Mouse (Mus musculus) hindbrain, embryonic 13.5 days (tissue): ENCODE measurements at regions not wholly inside any gene's neighbourhood (a gene's known extent, or its start where the extent isn't known, plus 50 kb on each side); places are given as distances from the start of the nearest gene placed in this dataset.

Experiments
- ATAC-seq: fragments of 200-750 bp; cut with Nextera tagmentation; 2 replicates; pipeline ENCODE4 v1.8.0; 2017; ENCODE audit warnings: moderate TSS enrichment; ENCODE audit not compliant: low FRiP score
- H3K27ac ChIP-seq: fragments of 300-500 bp; sonication (generic); 2 replicates; pipeline ENCODE4 v1.5.1; 2015; ENCODE audit warnings: inconsistent platforms, mild to moderate bottlenecking, moderate library complexity
- H3K27me3 ChIP-seq: fragments of 300-500 bp; sonication (generic); 2 replicates; pipeline ENCODE4 v1.6.1; 2015; ENCODE audit warnings: mild to moderate bottlenecking, inconsistent platforms
- H3K36me3 ChIP-seq: fragments of 300-500 bp; sonication (generic); 2 replicates; pipeline ENCODE4 v1.6.1; 2015; ENCODE audit warnings: mild to moderate bottlenecking, inconsistent platforms
- H3K4me1 ChIP-seq: fragments of 300-500 bp; sonication (generic); replicated peaks from 2 replicates; pipeline ENCODE4 v1.6.1; 2015; ENCODE audit warnings: inconsistent platforms
- H3K4me2 ChIP-seq: fragments of 300-500 bp; sonication (generic); 2 replicates; pipeline ENCODE4 v1.6.1; 2015; ENCODE audit warnings: inconsistent platforms, mild to moderate bottlenecking, moderate library complexity
- H3K4me3 ChIP-seq: fragments of 300-500 bp; sonication (generic); 2 replicates; pipeline ENCODE4 v1.5.1; 2015; ENCODE audit warnings: mild to moderate bottlenecking, inconsistent platforms
- H3K9ac ChIP-seq: fragments of 300-500 bp; sonication (generic); 2 replicates; pipeline ENCODE4 v1.6.1; 2015; ENCODE audit warnings: mild to moderate bottlenecking, inconsistent platforms
- H3K9me3 ChIP-seq: fragments of 300-500 bp; sonication (generic); 2 replicates; pipeline ENCODE4 v1.6.1; 2016; ENCODE audit warnings: inconsistent platforms
- WGBS: fragments of 180-500 bp; shearing (Covaris S2); methylation state at CpG from one replicate; pipeline ENCODE4 v1.1.7; 2015; 5-methylcytosine and 5-hydroxymethylcytosine counted together

- Histone ChIP-seq H3K4me1 (no peaks in the 10 kb centered on the region), H3K27me3 (no peaks in the 10 kb centered on the region), H3K27ac (no peak overlapping the region), H3K36me3 (no peaks in the 10 kb centered on the region), H3K4me2 (no peak overlapping the region), H3K4me3 (no peak overlapping the region), H3K9me3 (no peaks in the 10 kb centered on the region), H3K9ac (no peak overlapping the region)
- 38% methylated on average over 6 of the region's 6 CpGs for WGBS
- ATAC-seq: no peak
Measured at GRCm38 (mm10) chr16:75104894-75105293, 481.0 kb downstream of the Lipi start.

DNA sequence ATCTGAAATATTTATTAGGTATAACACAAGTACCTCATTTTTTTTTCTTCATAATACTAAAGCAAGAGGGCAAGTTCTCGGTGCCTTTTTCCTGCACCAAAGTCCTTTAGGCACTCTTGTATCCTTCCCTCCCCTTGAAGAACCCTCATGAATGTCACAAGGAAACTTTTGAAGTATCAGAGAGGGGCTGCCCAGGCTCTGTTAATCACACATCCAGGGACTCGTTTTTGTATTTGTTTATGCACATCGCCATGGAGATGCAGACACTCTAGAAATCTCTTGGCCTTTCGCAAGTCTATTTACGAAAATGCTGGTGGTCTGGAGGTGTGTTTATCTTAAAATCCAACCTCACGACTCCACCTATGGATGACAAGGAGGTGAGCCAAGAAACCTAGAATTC lies 492.7 kb downstream of the Lipi start:
- Histone ChIP-seq H3K27ac (no peak overlapping the region), H3K9ac (peak overlapping the region; percentile 55; the same call in 1 of the 2 replicates), H3K27me3 (no peaks in the 10 kb centered on the region), H3K4me3 (peak overlapping the region; percentile 33), H3K9me3 (no peaks in the 10 kb centered on the region), H3K36me3 (no peaks in the 10 kb centered on the region), H3K4me1 (peaks cover 16% of the 10 kb centered on the region), H3K4me2 (peak overlapping the region; percentile 54)
- WGBS: 30% methylated on average over 6 of the region's 6 CpGs
- no peak for ATAC-seq

DNA sequence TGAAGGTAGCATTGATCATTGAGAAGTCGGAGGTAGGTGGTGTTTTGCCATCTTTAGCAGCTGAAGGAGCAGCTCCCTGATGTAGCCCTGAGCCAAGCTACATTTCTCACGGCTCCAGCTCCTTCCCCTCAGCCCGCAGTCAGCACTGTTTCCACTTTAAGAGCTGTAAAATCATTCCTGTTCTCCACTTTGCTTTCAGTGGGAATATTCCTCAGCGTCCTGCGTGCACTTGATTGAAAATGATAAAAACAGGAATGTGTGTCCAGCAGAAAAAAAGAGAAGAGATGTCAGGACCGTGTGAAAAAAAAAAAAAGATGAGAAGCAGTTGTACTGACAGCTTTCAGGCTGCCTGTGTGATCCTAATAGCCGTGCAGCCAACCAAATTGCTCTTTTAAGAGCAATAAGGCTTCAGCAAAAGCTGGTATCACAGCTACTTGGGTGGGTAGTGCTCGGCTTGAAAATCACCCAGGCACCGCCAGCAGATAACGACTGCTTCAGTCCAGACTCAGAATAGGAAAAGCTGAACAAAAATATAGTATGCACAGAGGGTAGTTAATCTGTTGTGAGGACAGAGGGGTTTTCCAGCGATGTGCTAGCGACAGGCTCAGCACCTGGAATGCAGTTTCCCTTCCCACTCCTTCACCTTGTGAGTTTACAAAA lies 493.3 kb downstream of the Lipi start:
- peaks cover 16% of the 10 kb centered on the region for H3K4me1 ChIP-seq
- H3K27ac ChIP-seq: peak overlapping the region; percentile 18; the same call in 1 of the 2 replicates
- ATAC-seq: peak; percentile 61; the same call in 1 of the 2 replicates
- peak overlapping the region; percentile 55 for H3K9ac ChIP-seq
- peak overlapping the region; percentile 33 for H3K4me3 ChIP-seq
- peak overlapping the region; percentile 54 for H3K4me2 ChIP-seq
- no peaks in the 10 kb centered on the region for H3K36me3 ChIP-seq
- WGBS: 15% methylated on average over 12 of the region's 12 CpGs
- no peaks in the 10 kb centered on the region for H3K9me3 ChIP-seq
- no peaks in the 10 kb centered on the region for H3K27me3 ChIP-seq

GRCm38 (mm10) chr16:75091931-75092330 lies 493.9 kb downstream of the Lipi start:
- peak overlapping the region; percentile 55 for H3K9ac ChIP-seq
- no peaks in the 10 kb centered on the region for H3K36me3 ChIP-seq
- peak overlapping the region; percentile 54 for H3K4me2 ChIP-seq
- peaks cover 16% of the 10 kb centered on the region for H3K4me1 ChIP-seq
- 55% methylated on average over 2 of the region's 2 CpGs for WGBS
- H3K27me3 ChIP-seq: no peaks in the 10 kb centered on the region
- peak overlapping the region; percentile 20; the same call in 1 of the 2 replicates for H3K27ac ChIP-seq
- no peaks in the 10 kb centered on the region for H3K9me3 ChIP-seq
- ATAC-seq: no peak
- H3K4me3 ChIP-seq: peak overlapping the region; percentile 33

DNA sequence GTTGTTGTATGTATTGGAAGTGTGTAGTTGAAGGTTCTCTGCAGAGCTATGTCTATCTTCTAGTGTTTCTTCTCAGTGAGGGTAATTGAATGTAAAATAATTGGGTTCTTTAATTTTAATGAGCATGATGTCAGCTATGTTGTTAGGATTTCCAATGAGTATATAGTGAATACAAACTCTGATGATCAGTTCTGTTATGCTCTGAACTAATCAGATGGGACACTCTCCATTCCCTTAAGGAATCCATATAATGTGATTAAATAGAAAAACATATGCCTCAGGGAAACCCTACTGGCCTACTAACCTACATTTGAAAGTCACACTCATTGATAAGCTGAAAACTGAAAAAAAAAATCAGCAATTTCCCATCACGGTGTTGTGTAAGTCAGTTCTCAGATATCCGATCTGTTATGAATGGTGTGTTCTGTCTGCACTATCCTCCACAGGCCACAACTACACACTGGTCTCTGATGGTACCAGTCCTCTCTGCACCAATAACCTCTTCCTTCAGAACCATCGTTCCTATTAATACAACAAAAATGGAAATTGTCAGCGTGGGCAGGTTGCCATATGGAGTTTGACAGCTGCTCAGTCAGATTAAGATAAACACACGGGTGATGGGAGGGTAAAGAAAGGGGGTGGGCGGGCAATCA lies 496.4 kb downstream of the Lipi start:
- H3K27ac ChIP-seq: no peak overlapping the region
- no peaks in the 10 kb centered on the region for H3K36me3 ChIP-seq
- WGBS: 63% methylated on average over 6 of the region's 6 CpGs
- no peak overlapping the region for H3K4me3 ChIP-seq
- no peaks in the 10 kb centered on the region for H3K27me3 ChIP-seq
- ATAC-seq: no peak
- H3K4me1 ChIP-seq: peaks cover 16% of the 10 kb centered on the region
- H3K9me3 ChIP-seq: no peaks in the 10 kb centered on the region
- no peak overlapping the region for H3K4me2 ChIP-seq
- no peak overlapping the region for H3K9ac ChIP-seq

- ATAC-seq: no peak
- no peak overlapping the region for H3K27ac ChIP-seq
- H3K36me3 ChIP-seq: no peaks in the 10 kb centered on the region
- no peaks in the 10 kb centered on the region for H3K27me3 ChIP-seq
- no peak overlapping the region for H3K4me2 ChIP-seq
- peaks cover 16% of the 10 kb centered on the region for H3K4me1 ChIP-seq
- H3K4me3 ChIP-seq: no peak overlapping the region
- no peaks in the 10 kb centered on the region for H3K9me3 ChIP-seq
- WGBS: 75% methylated on average over 5 of the region's 5 CpGs
- no peak overlapping the region for H3K9ac ChIP-seq
Measured at GRCm38 (mm10) chr16:75088701-75089100, 497.2 kb downstream of the Lipi start.

DNA sequence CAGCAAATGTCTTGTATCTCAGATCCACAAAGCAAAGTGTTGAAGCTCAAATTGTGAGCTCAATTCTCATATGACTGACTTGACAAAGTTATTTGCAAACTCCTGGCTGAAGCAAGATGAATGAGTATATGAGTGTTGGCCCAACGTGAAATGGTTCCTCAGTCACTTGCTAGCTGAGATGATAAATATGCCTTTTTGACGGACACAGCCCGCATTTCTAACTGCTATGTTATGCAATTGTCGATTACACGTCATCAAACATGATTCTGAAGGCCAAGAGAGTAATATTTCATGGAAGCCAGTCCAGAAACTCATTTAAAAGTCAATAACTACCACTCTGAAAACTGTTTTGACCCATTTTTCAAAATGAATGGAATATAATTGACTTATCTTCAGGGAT lies 520.6 kb downstream of the Lipi start:
- WGBS: 78% methylated on average over 5 of the region's 5 CpGs
- no peak for ATAC-seq
- H3K4me2 ChIP-seq: no peak overlapping the region
- H3K4me3 ChIP-seq: no peak overlapping the region
- no peaks in the 10 kb centered on the region for H3K27me3 ChIP-seq
- H3K36me3 ChIP-seq: no peaks in the 10 kb centered on the region
- no peak overlapping the region for H3K27ac ChIP-seq
- H3K4me1 ChIP-seq: no peaks in the 10 kb centered on the region
- H3K9me3 ChIP-seq: no peaks in the 10 kb centered on the region
- no peak overlapping the region for H3K9ac ChIP-seq

DNA sequence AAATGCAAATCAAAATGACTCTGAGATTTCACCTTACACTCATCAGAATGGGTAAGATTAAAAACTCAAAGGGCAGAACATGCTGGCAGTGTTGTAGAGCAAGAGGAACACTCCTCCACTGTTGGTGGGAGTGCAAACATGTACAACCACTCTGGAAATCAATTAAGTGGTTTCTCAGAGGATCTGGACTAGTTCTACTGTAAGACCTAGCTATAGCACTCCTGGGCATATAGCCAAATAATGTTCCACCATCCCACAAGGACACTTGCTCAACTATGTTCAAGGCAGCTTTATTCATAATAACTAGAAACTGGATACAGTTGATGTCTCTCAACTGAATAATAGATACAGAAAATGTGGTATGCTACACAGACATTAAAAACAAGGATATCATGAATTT lies 532.9 kb downstream of the Lipi start:
- no peak overlapping the region for H3K9ac ChIP-seq
- no peaks in the 10 kb centered on the region for H3K4me1 ChIP-seq
- no peaks in the 10 kb centered on the region for H3K36me3 ChIP-seq
- no peak overlapping the region for H3K4me2 ChIP-seq
- no peaks in the 10 kb centered on the region for H3K9me3 ChIP-seq
- H3K4me3 ChIP-seq: no peak overlapping the region
- H3K27me3 ChIP-seq: no peaks in the 10 kb centered on the region
- H3K27ac ChIP-seq: no peak overlapping the region
- ATAC-seq: no peak

DNA sequence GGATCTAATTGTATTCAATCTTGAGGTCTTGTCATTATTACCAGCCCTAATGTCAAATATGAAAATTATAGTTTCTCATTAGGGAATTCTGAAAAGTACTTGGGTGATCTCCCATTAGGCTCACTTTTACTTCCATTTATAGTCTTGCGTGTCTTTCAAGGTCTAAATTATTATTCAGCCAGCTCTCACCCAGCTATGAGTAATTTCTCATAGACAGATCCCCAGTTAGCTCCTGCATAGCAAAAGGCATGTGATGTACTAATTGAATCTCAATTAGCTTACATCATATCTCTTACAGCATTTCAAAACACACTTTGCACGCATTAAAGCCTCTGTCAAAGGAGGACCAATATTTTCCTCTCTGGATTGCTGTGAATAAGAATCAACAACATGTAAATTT lies 539.9 kb downstream of the Lipi start:
- no peaks in the 10 kb centered on the region for H3K9me3 ChIP-seq
- no peaks in the 10 kb centered on the region for H3K4me1 ChIP-seq
- ATAC-seq: no peak
- no peak overlapping the region for H3K27ac ChIP-seq
- WGBS: 72% methylated on average over 2 of the region's 2 CpGs
- no peak overlapping the region for H3K4me3 ChIP-seq
- H3K4me2 ChIP-seq: no peak overlapping the region
- H3K36me3 ChIP-seq: no peaks in the 10 kb centered on the region
- no peak overlapping the region for H3K9ac ChIP-seq
- no peaks in the 10 kb centered on the region for H3K27me3 ChIP-seq
